Mouse (Mus musculus) stomach, postnatal 0 days (tissue): ENCODE results near the gene Sec22a.

Source experiments
- CTCF ChIP-seq: IDR thresholded peaks from 2 replicates; pipeline ENCODE4 v1.5.1; 2016; ENCODE audit warnings: antibody characterized with exemption, low read depth, mild to moderate bottlenecking, moderate library complexity
- EP300 ChIP-seq: optimal IDR thresholded peaks from 2 replicates; pipeline ENCODE3; 2016; ENCODE audit warnings: antibody characterized with exemption

- no peak for TF ChIP-seq CTCF
- TF ChIP-seq EP300, result no peak
Measured at GRCm38 (mm10) chr16:35317460-35317859, 46.3 kb downstream of the Sec22a start.
